Mouse (Mus musculus) liver, adult 2 months (tissue): ENCODE results near the gene Epb41l4b. TPM values are rescaled to one million over a fixed set of nuclear protein-coding genes. Genes with fewer than 3 reads are reported as not detected.

Source experiments
- DNase-seq: peaks from one replicate; pipeline ENCODE4 v3.0.0-alpha.2; 2011; ENCODE audit warnings: low read depth, low spot score; ENCODE audit errors: extremely low read depth
- H3K27ac ChIP-seq: fragments of 200-500 bp; replicated peaks from 2 replicates; pipeline ENCODE4 v1.5.1; 2012; ENCODE audit warnings: low read depth, mild to moderate bottlenecking, control low read depth, inconsistent platforms, low read length; ENCODE audit not compliant: insufficient read depth
- H3K27me3 ChIP-seq: fragments of 200-500 bp; 2 replicates; pipeline ENCODE4 v1.6.1; 2012; ENCODE audit warnings: mild to moderate bottlenecking, moderate library complexity, low read length, inconsistent platforms; ENCODE audit not compliant: control insufficient read depth, insufficient read depth
- H3K36me3 ChIP-seq: fragments of 200-500 bp; 2 replicates; pipeline ENCODE4 v1.6.1; 2012; ENCODE audit warnings: low read length, inconsistent platforms; ENCODE audit not compliant: control insufficient read depth, insufficient read depth
- H3K4me1 ChIP-seq: fragments of 200-500 bp; 2 replicates; pipeline ENCODE4 v1.6.1; 2011; ENCODE audit warnings: low read length; ENCODE audit not compliant: control insufficient read depth, insufficient read depth
- H3K4me3 ChIP-seq: fragments of 200-500 bp; 2 replicates; pipeline ENCODE4 v1.5.1; 2011; ENCODE audit warnings: low read depth, mild to moderate bottlenecking, control low read depth, low read length, moderate library complexity; ENCODE audit not compliant: insufficient read depth
- H3K79me2 ChIP-seq: fragments of 200-500 bp; 2 replicates; pipeline ENCODE4 v1.6.1; 2012; ENCODE audit warnings: inconsistent platforms, mild to moderate bottlenecking, low read length, moderate library complexity; ENCODE audit not compliant: control insufficient read depth, insufficient read depth
- H3K9ac ChIP-seq: fragments of 200-500 bp; 2 replicates; pipeline ENCODE4 v1.6.1; 2012; ENCODE audit warnings: low read depth, mild to moderate bottlenecking, control low read depth, inconsistent platforms, low read length
- CTCF ChIP-seq: fragments of 200-500 bp; IDR thresholded peaks from 2 replicates; pipeline ENCODE4 v1.5.1; 2011; ENCODE audit warnings: low read depth, low read length, control low read depth
- POLR2A ChIP-seq: fragments of 200-500 bp; IDR thresholded peaks from 2 replicates; pipeline ENCODE4 v1.6.1; 2011; ENCODE audit warnings: low read length, control low read depth; ENCODE audit not compliant: insufficient read depth; ENCODE audit errors: extremely low read depth
- WGBS: fragments of 180-500 bp; shearing (Covaris S2); methylation state at CpG from one replicate; pipeline ENCODE4 v1.1.7; 2018; 5-methylcytosine and 5-hydroxymethylcytosine counted together
- polyA plus RNA-seq: library from polyadenylated mRNA; depleted of rRNA; stranded (reverse); fragments of >200 nt; gene quantifications from 2 replicates; pipeline ENCODE4 v1.2.3, GENCODE M21; 2012
- total RNA-seq: library from RNA; depleted of rRNA; stranded (reverse); fragments of >200 nt; gene quantifications from 2 replicates; pipeline ENCODE4 v1.2.3, GENCODE M21; 2014

Epb41l4b gene
- total and polyA plus RNA-seq, 2 experiments, result 33.9 to 44.7 TPM

DNA sequence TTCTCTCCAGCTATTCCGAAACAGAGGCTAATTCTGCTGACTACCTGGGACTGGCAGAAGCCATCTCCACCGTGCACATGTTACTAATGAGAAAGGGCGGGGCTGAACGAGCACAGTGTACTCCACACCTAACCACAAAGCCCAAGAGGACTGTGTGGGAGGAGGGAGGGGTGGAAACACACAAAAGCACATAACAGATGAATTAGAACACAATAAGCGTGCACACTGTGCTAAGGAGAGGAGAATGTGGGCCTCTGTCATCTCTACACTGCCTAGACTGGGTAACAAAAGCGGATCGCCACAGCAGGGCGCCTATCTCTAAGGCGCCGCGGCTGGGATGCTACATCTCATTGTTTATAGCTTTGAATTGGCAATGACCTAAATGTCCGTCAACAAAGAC is 51.9 kb downstream of the Epb41l4b start:
- H3K4me1 ChIP-seq, result no peaks in the 10 kb centered on the region
- WGBS, result 80% methylated on average over 12 of the region's 12 CpGs
- H3K27ac ChIP-seq, result no peak overlapping the region

DNA sequence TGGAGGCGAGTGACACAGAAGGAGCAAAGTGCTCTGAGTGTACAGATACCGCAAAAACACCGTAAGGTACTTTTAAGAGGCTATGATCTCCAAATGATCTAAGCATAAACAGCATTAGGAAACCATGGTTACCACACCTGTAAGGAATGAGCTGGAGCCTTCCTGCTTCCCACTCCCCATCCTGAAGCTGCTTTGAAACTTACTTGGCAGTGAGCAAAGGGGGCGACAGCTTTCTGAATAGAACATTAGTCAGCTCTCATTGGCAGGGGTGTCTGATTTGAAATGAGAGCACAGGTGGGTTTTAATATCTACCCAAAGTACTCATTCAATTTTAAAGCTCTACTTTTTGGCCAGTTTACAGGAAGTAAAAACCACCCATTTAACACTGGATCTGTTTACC is 54.9 kb downstream of the Epb41l4b start:
- Histone ChIP-seq H3K4me3 (no peak overlapping the region), H3K9ac (no peak overlapping the region), H3K27me3 (no peaks in the 10 kb centered on the region), H3K4me1 (no peaks in the 10 kb centered on the region), H3K27ac (no peak overlapping the region), H3K79me2 (peaks cover 13% of the 10 kb centered on the region), H3K36me3 (0 out of 2 replicates have a peak, but pooled peaks cover 4% of the 10 kb centered on the region)
- DNase-seq, result no peak
- 86% methylated on average over 4 of the region's 4 CpGs for WGBS
- TF ChIP-seq CTCF, result no peak
- no peak for TF ChIP-seq POLR2A

More for the DNA sequence above, 51.9 kb downstream of the Epb41l4b start:
- TF ChIP-seq CTCF, result no peak
- no peak for TF ChIP-seq POLR2A
- no peak overlapping the region for H3K9ac ChIP-seq
- no peak for DNase-seq
- H3K27me3 ChIP-seq, result no peaks in the 10 kb centered on the region
- 0 out of 2 replicates have a peak, but pooled peaks cover 4% of the 10 kb centered on the region for H3K36me3 ChIP-seq
- peaks cover 22% of the 10 kb centered on the region for H3K79me2 ChIP-seq
- no peak overlapping the region for H3K4me3 ChIP-seq

DNA sequence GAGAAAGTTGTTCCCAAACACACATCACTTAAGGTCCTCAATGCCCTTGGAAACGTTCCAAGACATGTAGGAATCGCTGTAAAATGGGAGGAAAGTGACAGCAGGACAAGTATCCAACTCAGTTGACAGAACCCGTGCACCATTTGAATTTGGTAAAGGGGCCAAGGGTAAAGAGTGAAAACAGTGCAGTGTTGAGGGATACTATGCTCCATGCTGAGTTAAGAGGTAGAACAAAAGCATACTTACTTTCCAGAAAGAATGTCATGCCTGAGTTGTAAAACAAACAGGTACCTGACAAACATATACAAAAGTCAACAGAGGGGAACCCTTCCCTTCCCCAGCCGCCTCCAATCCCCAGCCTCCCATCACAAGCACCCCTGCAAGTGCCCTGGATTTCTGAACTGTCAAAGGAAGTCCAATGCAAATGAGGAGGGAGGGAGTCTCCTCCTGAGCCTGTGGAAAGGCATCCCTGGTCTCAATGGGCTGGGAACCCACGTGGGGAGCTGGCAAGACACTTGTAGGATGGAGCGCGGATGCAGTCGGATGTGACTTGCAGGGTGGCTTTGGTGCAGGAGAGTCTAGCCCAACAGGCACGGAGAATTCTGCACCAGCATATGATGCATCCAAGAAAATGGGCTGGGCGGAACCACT is 57.4 kb downstream of the Epb41l4b start:
- Histone ChIP-seq H3K9ac (no peak overlapping the region), H3K27ac (no peak overlapping the region), H3K36me3 (0 out of 2 replicates have a peak, but pooled peaks cover 4% of the 10 kb centered on the region), H3K4me3 (no peak overlapping the region), H3K79me2 (peaks cover 2% of the 10 kb centered on the region; the same call in 1 of the 2 replicates), H3K4me1 (no peaks in the 10 kb centered on the region), H3K27me3 (no peaks in the 10 kb centered on the region)
- DNase-seq, result no peak
- TF ChIP-seq CTCF, result no peak
- TF ChIP-seq POLR2A, result no peak
- WGBS, result 71% methylated on average over 10 of the region's 10 CpGs

DNA sequence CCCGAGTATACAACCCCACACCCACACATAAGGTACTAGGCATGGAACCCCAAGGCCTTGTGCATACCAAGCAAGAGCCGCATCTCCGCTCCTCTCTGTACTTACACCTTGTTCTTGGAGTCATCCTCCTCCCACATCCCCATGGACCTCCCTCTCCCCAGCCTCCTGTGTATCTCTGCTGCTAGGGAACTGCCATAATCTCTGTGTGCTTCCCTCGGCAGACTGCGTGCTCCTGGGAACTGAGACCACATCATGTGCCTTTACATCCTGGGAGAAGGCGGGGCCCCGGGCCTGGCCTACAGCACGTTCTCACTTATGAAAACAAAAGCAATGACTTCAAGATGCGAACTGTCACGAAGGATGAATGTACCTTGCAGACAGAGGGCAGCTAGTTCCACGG is 59.6 kb downstream of the Epb41l4b start:
- no peak for DNase-seq
- TF ChIP-seq CTCF (no peak), POLR2A (no peak)
- H3K79me2 ChIP-seq, result 0 out of 2 replicates have a peak, but pooled peaks cover 2% of the 10 kb centered on the region
- no peaks in the 10 kb centered on the region for H3K27me3 ChIP-seq
- H3K9ac ChIP-seq, result no peak overlapping the region
- no peaks in the 10 kb centered on the region for H3K4me1 ChIP-seq
- H3K36me3 ChIP-seq, result 0 out of 2 replicates have a peak, but pooled peaks cover 3% of the 10 kb centered on the region
- 91% methylated on average over 11 of the region's 11 CpGs for WGBS
- no peak overlapping the region for H3K27ac ChIP-seq
- H3K4me3 ChIP-seq, result no peak overlapping the region

DNA sequence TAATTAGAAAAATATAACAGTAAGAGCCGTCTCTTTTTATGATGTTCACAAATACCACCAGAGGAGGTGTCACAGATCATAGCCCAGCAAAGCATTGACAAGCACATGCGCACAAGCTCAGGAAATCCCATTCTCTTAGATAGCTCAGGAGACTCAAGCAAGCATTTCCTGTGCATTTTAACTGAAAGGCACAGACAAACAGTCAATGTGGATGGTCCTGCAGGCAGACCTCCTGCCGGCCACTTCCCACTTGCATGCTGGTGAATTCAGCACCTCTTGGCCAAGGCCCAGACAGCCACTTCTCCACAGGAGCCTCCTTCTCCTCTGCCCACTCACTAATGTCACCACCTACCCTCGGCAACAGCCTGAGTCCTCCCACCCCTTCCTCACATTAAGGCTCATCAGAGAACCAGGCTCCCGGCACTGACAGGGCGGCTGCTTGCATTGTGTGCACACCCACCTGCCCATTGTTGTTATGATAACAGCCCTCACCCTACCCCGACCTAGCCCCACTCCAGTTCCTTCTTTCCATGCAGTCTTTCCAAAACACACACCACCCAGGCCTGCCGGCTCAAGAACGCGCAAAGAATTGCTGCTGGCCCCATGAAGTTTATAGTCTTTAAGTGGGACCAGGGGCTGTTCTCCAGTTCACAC is 60.3 kb downstream of the Epb41l4b start:
- 0 out of 2 replicates have a peak, but pooled peaks cover 3% of the 10 kb centered on the region for H3K36me3 ChIP-seq
- no peak overlapping the region for H3K27ac ChIP-seq
- no peaks in the 10 kb centered on the region for H3K4me1 ChIP-seq
- TF ChIP-seq CTCF (no peak), POLR2A (no peak)
- no peak overlapping the region for H3K9ac ChIP-seq
- DNase-seq, result no peak
- no peak overlapping the region for H3K4me3 ChIP-seq
- 82% methylated on average over 10 of the region's 10 CpGs for WGBS
- no peaks in the 10 kb centered on the region for H3K27me3 ChIP-seq
- H3K79me2 ChIP-seq, result 0 out of 2 replicates have a peak, but pooled peaks cover 2% of the 10 kb centered on the region

DNA sequence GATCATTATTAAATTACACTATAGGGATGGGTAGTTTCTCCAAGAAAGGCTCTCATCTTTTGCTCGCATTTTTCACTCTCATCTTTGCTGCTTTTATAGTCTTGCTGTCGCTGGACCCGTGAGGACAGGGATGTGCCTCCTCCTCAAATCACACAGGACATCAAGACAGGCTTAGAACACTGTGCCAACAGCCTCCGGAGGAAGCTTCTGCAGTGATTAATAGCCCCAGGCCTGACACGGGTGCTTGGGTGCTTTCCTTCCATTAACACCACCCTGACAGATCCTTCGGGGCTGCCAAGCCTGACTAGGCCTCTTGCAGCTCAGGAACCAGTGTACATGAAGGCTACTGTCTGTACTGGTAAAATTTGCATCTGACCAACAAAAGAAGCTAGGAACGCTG is 61.8 kb downstream of the Epb41l4b start:
- WGBS, result 80% methylated on average over 7 of the region's 7 CpGs
- Histone ChIP-seq H3K79me2 (0 out of 2 replicates have a peak, but pooled peaks cover 2% of the 10 kb centered on the region), H3K4me1 (no peaks in the 10 kb centered on the region), H3K4me3 (no peak overlapping the region), H3K27me3 (no peaks in the 10 kb centered on the region), H3K27ac (no peak overlapping the region), H3K36me3 (0 out of 2 replicates have a peak, but pooled peaks cover 3% of the 10 kb centered on the region), H3K9ac (no peak overlapping the region)
- no peak for DNase-seq
- no peak for TF ChIP-seq POLR2A
- no peak for TF ChIP-seq CTCF
